In genomic region chr9:52100426-52100825, GRCm38 (mm10) we compare ENCODE assay signal across 23 mouse cellular contexts. TPM values are rescaled to one million over a fixed set of nuclear protein-coding genes. Genes with fewer than 3 reads are reported as not detected.
DNase-seq lines count a peak whose midpoint lies in the region; ATAC-seq lines count a peak whose summit lies in the region.
"Had no signal": no experiment of that assay in that cellular context is flagged by ENCODE, and none has a peak within 500 bp of the region (broad histone marks: within the 10 kb centered on the region; RNA-seq: fewer than 3 reads in every experiment).

No protein-coding gene starts in this region.

- ATAC-seq in heart, embryonic 15.5 days (replicated peaks; ENCODE audit: insufficient number of reproducible peaks, insufficient read depth, low FRiP score, low read depth) = no peak
- ATAC-seq: CD4-positive, CD25-positive, alpha-beta regulatory T cell, adult 4 months; forebrain, embryonic 13.5 days; forebrain, embryonic 16.5 days; hindbrain, postnatal 0 days; inflammation-experienced regulatory T-cells, adult 6 months had no signal

- H3K4me1 ChIP-seq in heart, embryonic 15.5 days (replicated peaks) = peaks cover 15% of the 10 kb centered on the region

- no peak overlapping the region for H3K27ac ChIP-seq in heart, embryonic 15.5 days
- H3K27ac ChIP-seq: forebrain, embryonic 10.5 days; forebrain, embryonic 13.5 days; heart, embryonic 13.5 days; hindbrain, embryonic 14.5 days; hindbrain, postnatal 0 days; kidney, embryonic 15.5 days had no signal

- H3K27me3 ChIP-seq in heart, embryonic 15.5 days = no peaks in the 10 kb centered on the region
- H3K27me3 ChIP-seq: forebrain, embryonic 13.5 days; heart, embryonic 13.5 days; kidney, embryonic 15.5 days had no signal

- no peak overlapping the region for H3K4me3 ChIP-seq in heart, embryonic 15.5 days
- H3K4me3 ChIP-seq: forebrain, embryonic 10.5 days; forebrain, embryonic 13.5 days; heart, embryonic 13.5 days; kidney, embryonic 15.5 days had no signal

- no peaks in the 10 kb centered on the region for H3K36me3 ChIP-seq in heart, embryonic 15.5 days
- H3K36me3 ChIP-seq: forebrain, embryonic 10.5 days; heart, embryonic 13.5 days; kidney, embryonic 15.5 days had no signal

- 81% methylated on average over 14 of the region's 14 CpGs for WGBS in heart, embryonic 15.5 days

- no peak for DNase-seq in heart, adult 9 months (ENCODE audit: low spot score in 2 of 2)
- DNase-seq in adrenal gland, adult 2 months = peak; percentile 77
- DNase-seq in adrenal gland, postnatal 10 days = peak; percentile 69
- peak; percentile 67 to 70 for DNase-seq in adrenal gland, postnatal 36 days
- DNase-seq in cerebellum, adult 18-20 months = no peak
- no peak for DNase-seq in layer of hippocampus, adult 9-11 months
- DNase-seq: cerebellum, adult 11-12 months; cerebellum, adult 9-10 months; cerebellum, postnatal 14 days; gastrocnemius, postnatal 10 days; heart, postnatal 36 days; kidney, adult 11 months; kidney, adult 8-10 months had no signal

- no peak overlapping the region for H3K9ac ChIP-seq in heart, embryonic 15.5 days
- H3K9ac ChIP-seq: forebrain, embryonic 13.5 days; heart, embryonic 13.5 days; hindbrain, embryonic 14.5 days; kidney, embryonic 15.5 days had no signal

- H3K4me2 ChIP-seq in heart, embryonic 15.5 days = 0 out of 2 replicates have a peak overlapping the region, but pooled peaks have one; percentile 5
- H3K4me2 ChIP-seq: forebrain, embryonic 13.5 days; heart, embryonic 13.5 days; hindbrain, embryonic 14.5 days; kidney, embryonic 15.5 days had no signal

- no peaks in the 10 kb centered on the region for H3K9me3 ChIP-seq in heart, embryonic 15.5 days (replicated peaks)
- H3K9me3 ChIP-seq: forebrain, embryonic 10.5 days; forebrain, embryonic 13.5 days; heart, embryonic 13.5 days; kidney, embryonic 15.5 days had no signal

RNA-seq across cellular contexts. Expression of gene Rdx, which starts 53.5 kb away (rescaled TPM):
- 92.0 and 102 TPM in 2 replicates for polyA plus RNA-seq in heart, embryonic 15.5 days (2015; fragmentation: Nextera tagmentation; extraction: Ambion mirVana)
- 100 to 1,000 TPM; 110 to 120 TPM for total RNA-seq in adrenal gland, adult 2 months (2021)
- 6.2 and 8.4 TPM in 2 replicates for polyA plus RNA-seq in adrenal gland, adult 2 months (2012; rRNA removed)
- total RNA-seq in adrenal gland, postnatal 10 days (2021) = 100 to 1,000 TPM; 111 to 116 TPM
- total RNA-seq in adrenal gland, postnatal 36 days (2021) = 100 to 1,000 TPM; 120 to 138 TPM

Comparison
In these comparisons a context has a peak if more than half of its experiments do, and no peak if none do; other contexts are left out.
1. DNase-seq: peak in adrenal gland, adult 2 months (single experiment), adrenal gland, postnatal 10 days (single experiment) and adrenal gland, postnatal 36 days (2 of 2); none in heart, adult 9 months (0 of 2), cerebellum, adult 18-20 months (0 of 2) and layer of hippocampus, adult 9-11 months (single experiment).